Mouse (Mus musculus): ENCODE data around the gene Olfr814. TPM values are rescaled to one million over a fixed set of nuclear protein-coding genes. Genes with fewer than 3 reads are reported as not detected.
"Not testable (repeated sequence)": the region's sequence is repeated elsewhere in the genome, so short reads cannot be mapped to it uniquely, and the experiment has no call there.

Gene Olfr814
- total RNA-seq (2021) = not detected

DNA sequence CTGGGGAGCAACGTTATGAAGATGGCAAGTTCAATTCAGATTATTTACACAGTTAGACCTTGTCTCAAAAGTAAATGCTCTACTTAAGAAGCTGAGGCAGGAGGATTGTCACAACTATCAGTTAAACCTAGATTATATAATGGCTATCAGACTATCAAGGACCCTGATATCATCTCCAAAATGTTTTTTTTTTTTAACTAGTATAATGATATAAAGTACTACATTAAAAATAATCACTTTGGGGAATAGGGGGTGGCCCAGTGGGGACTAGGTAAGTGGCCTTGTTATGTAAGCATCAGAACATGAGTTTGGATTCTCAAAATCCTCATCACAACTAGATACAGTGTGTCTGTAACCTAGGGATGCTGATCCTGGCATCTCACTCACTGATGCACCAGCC, at the start of gene Olfr814:
Gene Olfr814, minus strand, starts transcription at position 101 of the 400 bp plus-strand sequence.
- DNase-seq (ENCODE audit: extremely low spot score in 1 of 2, low spot score in 2 of 2); intact Hi-C loops (cut with DNase I): not testable (repeated sequence)

DNA sequence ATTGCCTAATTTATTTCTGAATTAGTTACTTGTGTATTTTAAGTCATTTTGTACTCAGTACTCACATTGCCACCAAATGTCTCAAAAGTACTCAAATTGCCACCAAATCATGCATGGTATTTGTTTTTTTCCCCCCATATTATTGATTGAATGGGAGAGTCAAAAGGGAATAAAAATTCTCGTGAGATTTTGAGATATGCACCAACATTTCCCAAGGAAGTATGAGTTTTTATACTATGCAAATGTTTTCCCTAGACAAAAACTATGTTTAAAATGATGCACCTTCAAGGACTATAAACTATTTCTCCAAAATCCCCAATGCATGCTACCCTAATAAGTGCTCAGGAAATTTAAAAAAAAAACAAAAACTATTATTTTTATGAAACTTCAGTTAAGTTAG, 35.8 kb upstream of the Olfr814 start, which contains the start of gene Olfr816:
Gene Olfr816, minus strand, starts transcription at position 101 of the 400 bp plus-strand sequence.
- intact Hi-C loops (cut with DNase I) = no loop called here
- no peak for DNase-seq (ENCODE audit: extremely low spot score in 1 of 2, low spot score in 2 of 2)

DNA sequence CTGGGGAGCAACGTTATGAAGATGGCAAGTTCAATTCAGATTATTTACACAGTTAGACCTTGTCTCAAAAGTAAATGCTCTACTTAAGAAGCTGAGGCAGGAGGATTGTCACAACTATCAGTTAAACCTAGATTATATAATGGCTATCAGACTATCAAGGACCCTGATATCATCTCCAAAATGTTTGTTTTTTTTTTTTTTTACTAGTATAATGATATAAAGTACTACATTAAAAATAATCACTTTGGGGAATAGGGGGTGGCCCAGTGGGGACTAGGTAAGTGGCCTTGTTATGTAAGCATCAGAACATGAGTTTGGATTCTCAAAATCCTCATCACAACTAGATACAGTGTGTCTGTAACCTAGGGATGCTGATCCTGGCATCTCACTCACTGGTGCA, 26.1 kb upstream of the Olfr814 start, which contains the start of gene Olfr815:
Gene Olfr815, minus strand, starts transcription at position 101 of the 400 bp plus-strand sequence.
- DNase-seq (ENCODE audit: extremely low spot score in 1 of 2, low spot score in 2 of 2); intact Hi-C loops (cut with DNase I): not testable (repeated sequence)

DNA sequence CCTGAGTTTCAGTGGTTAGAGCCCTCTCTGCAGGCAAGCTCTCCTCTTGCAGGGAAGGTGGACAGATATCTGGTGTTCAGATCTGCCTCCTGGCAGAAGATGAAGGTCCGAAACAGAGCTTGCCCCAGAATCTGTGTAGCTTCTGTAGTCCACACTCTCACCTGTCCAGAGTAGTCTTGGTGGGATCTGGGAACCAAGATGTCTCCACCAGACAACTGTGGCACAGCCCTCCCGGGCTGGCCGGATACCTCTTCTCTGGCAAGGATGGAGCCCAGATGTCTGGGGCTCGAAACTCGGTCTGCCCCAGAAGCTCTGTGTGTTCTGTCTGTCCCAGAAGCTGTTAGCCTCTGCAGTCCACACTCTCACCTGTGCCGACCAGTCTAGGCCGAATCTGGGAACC, 6.3 kb upstream of the Olfr814 start:
- intact Hi-C loops (cut with DNase I) = no loop called here
- no peak for DNase-seq (ENCODE audit: extremely low spot score in 1 of 2, low spot score in 2 of 2)

DNA sequence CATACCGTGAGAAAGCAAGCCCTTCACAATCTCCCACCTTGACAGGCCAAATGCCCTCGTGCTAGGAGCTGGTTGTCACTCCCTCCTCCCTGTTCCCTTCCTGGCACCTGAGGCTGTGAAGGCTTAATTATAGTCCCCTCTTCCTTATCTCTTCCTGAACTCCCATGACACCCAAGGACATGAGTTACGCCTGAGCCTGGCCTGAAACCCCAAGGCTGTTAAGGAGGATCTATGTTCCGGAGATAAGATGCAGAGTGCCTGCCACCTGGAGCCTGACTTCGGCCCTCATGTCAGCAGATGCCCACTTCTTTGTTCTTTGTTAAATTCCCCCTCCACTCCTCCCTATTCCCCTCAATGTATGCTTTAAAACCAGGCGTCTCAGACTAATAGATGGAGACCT, 5.8 kb upstream of the Olfr814 start:
- intact Hi-C loops (cut with DNase I); DNase-seq (ENCODE audit: extremely low spot score in 1 of 2, low spot score in 2 of 2): not testable (repeated sequence)

DNA sequence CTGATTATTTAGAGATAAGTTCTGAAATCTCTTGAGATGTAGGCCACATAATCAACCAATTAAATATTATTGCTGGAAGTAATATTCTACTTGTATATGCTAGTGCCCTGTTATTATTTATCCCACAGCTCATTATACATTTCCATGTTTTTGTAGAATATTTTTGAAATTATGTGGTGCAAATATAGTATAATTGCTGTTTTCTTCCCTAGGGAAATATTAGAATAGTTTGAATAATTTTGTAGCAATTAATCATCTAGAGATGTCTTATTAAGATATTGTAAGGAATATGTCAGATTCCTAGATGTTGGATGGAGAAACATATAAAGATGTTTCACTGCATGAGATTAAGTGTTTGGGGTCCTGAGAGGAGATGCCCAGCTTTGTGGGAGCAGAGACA, 24.6 kb downstream of the Olfr814 start, which contains the start of gene Olfr813:
Gene Olfr813, plus strand, starts transcription at position 301 of the 400 bp plus-strand sequence.
- intact Hi-C loops (cut with DNase I) = no loop called here

DNA sequence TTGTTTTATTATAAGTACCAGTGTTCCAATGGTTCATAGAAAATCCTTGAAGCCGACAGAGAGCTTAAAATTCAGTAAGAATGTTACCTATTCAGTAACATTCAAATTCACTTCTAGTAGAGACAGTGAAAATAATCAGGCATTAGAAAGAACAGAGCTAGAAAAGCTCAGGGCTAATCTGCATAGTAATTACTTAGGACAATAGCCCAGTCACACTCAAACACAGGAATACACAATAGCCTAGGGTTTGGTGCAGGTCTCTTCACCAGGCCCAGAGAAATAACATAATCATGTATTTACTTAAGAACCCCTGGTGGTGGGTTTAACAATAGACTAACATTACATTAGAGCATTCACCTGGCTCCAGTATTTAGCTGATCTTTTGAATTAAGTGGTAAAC, 32.3 kb downstream of the Olfr814 start:
- intact Hi-C loops (cut with DNase I) = no loop called here
- DNase-seq (ENCODE audit: extremely low spot score in 1 of 2, low spot score in 2 of 2) = no peak

More for the DNA sequence above, 24.6 kb downstream of the Olfr814 start, which contains the start of gene Olfr813:
- DNase-seq (ENCODE audit: extremely low spot score in 1 of 2, low spot score in 2 of 2) = no peak

DNA sequence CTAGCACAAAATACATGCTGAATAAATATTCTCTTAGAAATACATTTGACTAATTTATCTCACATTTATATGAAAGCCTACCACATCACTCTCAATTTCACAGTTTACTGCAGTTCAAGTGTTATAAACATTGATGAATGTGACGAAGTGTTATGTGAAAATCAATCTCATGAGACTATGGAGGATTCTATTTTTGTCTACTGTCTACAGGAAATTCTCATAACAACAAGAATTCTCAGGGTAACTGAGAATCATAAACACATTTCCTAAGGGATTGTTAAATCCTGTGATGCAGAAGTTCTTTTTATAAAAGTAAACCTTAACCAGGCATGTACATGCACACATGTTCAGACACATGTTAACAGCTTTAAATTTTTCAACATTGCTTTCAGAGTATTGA, 33.7 kb downstream of the Olfr814 start, which contains the start of gene Olfr812:
Gene Olfr812, minus strand, starts transcription at position 101 of the 400 bp plus-strand sequence.
- no peak for DNase-seq (ENCODE audit: extremely low spot score in 1 of 2, low spot score in 2 of 2)
- intact Hi-C loops (cut with DNase I) = no loop called here

Other genes starting within 250 kb of the Olfr814 start
- not detected for gene Olfr799, start 242.4 kb downstream of the Olfr814 start, total RNA-seq (2021)
- gene Olfr800, start 222.2 kb downstream of the Olfr814 start, total RNA-seq (2021) = not detected
- not detected for gene Olfr801, start 206.0 kb downstream of the Olfr814 start, total RNA-seq (2021)
- gene Olfr802, start 191.7 kb downstream of the Olfr814 start, total RNA-seq (2021) = under 1 TPM in 1 of 2 experiments, not detected in 1; 0.13 TPM
- gene Olfr803, start 185.6 kb downstream of the Olfr814 start, total RNA-seq (2021) = not detected
- gene Olfr804, start 176.6 kb downstream of the Olfr814 start, total RNA-seq (2021) = not detected
- not detected for gene Olfr805, start 150.5 kb downstream of the Olfr814 start, total RNA-seq (2021)
- gene Olfr806, start 137.9 kb downstream of the Olfr814 start, total RNA-seq (2021) = not detected
- gene Olfr807, start 122.1 kb downstream of the Olfr814 start, total RNA-seq (2021) = not detected
- not detected for gene Olfr808, start 114.4 kb downstream of the Olfr814 start, total RNA-seq (2021)
- not detected for gene Olfr809, start 105.2 kb downstream of the Olfr814 start, total RNA-seq (2021)
- not detected for gene Olfr810, start 84.9 kb downstream of the Olfr814 start, total RNA-seq (2021)
- not detected for gene Olfr811, start 75.5 kb downstream of the Olfr814 start, total RNA-seq (2021)
- gene Olfr812, start 33.8 kb downstream of the Olfr814 start, total RNA-seq (2021) = not detected
- gene Olfr813, start 24.5 kb downstream of the Olfr814 start, total RNA-seq (2021) = not detected
- gene Olfr815, start 26.0 kb upstream of the Olfr814 start, total RNA-seq (2021) = not detected
- gene Olfr816, start 35.7 kb upstream of the Olfr814 start, total RNA-seq (2021) = not detected
- gene Olfr818, start 69.2 kb upstream of the Olfr814 start, total RNA-seq (2021) = not detected
- gene Olfr819, start 87.4 kb upstream of the Olfr814 start, total RNA-seq (2021) = not detected
- gene Olfr247, start 96.3 kb upstream of the Olfr814 start, total RNA-seq (2021) = not detected
- not detected for gene Gm10310, start 105.2 kb upstream of the Olfr814 start, total RNA-seq (2021)
- gene Olfr820, start 132.8 kb upstream of the Olfr814 start, total RNA-seq (2021) = not detected
- gene Olfr821, start 150.5 kb upstream of the Olfr814 start, total RNA-seq (2021) = not detected
- not detected for gene Olfr822, start 191.4 kb upstream of the Olfr814 start, total RNA-seq (2021)
- not detected for gene Olfr823, start 235.5 kb upstream of the Olfr814 start, total RNA-seq (2021)

Measured in left cerebral cortex, postnatal 10 days (tissue).